ENCODE assay signal across 19 mouse cellular contexts in genomic region chr6:41127816-41128215, GRCm38 (mm10).
"Had no signal": no experiment of that assay in that cellular context is flagged by ENCODE, and none has a peak within 500 bp of the region (broad histone marks: within the 10 kb centered on the region; RNA-seq: fewer than 3 reads in every experiment).

No protein-coding gene starts in this region.

- H3K9ac ChIP-seq: lung, embryonic 14.5 days; midbrain, embryonic 12.5 days; neural tube, embryonic 13.5 days; neural tube, embryonic 15.5 days had no signal

- H3K27ac ChIP-seq: midbrain, embryonic 10.5 days; midbrain, embryonic 12.5 days; neural tube, embryonic 13.5 days; neural tube, embryonic 15.5 days had no signal

- H3K4me3 ChIP-seq: midbrain, embryonic 10.5 days; midbrain, embryonic 12.5 days; myocyte; neural tube, embryonic 13.5 days; neural tube, embryonic 15.5 days had no signal

- DNase-seq: lung, adult 18-20 months; lung, embryonic 14.5 days; lung, postnatal 10 days; lung, postnatal 4 days; midbrain, embryonic 14.5 days; retina, postnatal 1 day; right cerebral cortex, adult 18-20 months; right cerebral cortex, postnatal 25 days; right cerebral cortex, postnatal 4 days; spleen, adult 18-20 months; thymus, adult 18-20 months; thymus, postnatal 14 days; thymus, postnatal 36 days had no signal

- H3K4me2 ChIP-seq: lung, embryonic 14.5 days; midbrain, embryonic 12.5 days; neural tube, embryonic 13.5 days; neural tube, embryonic 15.5 days had no signal

- H3K36me3 ChIP-seq: midbrain, embryonic 10.5 days; midbrain, embryonic 12.5 days; neural tube, embryonic 13.5 days; neural tube, embryonic 15.5 days had no signal

- H3K4me1 ChIP-seq: midbrain, embryonic 10.5 days; midbrain, embryonic 12.5 days; neural tube, embryonic 13.5 days; neural tube, embryonic 15.5 days had no signal

- ATAC-seq: midbrain, embryonic 16.5 days had no signal

- H3K9me3 ChIP-seq: midbrain, embryonic 10.5 days; midbrain, embryonic 12.5 days; neural tube, embryonic 13.5 days; neural tube, embryonic 15.5 days had no signal

- H3K27me3 ChIP-seq: midbrain, embryonic 12.5 days; neural tube, embryonic 13.5 days; neural tube, embryonic 15.5 days had no signal
